Mouse (Mus musculus): ENCODE measurements around the gene Topors. TPM values are rescaled to one million over a fixed set of nuclear protein-coding genes. Genes with fewer than 3 reads are reported as not detected.

The Topors gene
- polyA plus RNA-seq, 1 experiment from 2014 or later = 43.2 TPM

DNA sequence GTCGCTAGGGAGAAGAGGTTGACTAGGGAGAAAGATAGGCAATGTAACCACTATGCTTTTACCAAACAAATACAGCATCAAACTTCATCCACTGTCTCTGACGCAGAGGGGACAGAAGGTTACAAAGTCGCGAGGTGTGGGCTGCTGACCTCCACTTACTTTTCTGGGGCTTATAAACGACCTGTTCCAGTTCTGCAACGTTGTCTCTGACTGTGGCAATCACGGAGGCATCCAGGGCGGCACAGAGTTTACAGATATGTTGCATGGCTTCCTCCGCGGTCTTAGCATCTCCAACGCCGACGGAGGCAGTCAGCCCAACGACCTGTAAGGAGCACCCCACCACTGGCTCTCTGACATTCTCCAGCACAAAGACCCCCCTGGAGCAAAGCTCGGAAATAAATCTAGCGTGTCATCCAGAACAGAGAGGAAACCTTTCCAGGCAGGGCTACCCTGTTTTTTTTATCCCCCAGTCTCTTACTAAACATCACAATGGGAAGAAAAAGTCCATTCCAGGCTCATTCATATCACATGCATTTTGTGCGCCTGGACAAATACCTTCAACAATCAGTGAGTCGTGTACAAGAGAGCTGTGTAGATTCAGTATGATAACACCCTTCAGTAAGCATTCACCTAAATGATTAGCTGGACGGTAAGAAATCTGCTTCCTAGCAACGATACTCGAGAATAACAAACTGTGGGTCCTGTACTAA lies 47.6 kb downstream of the Topors start:
- Histone ChIP-seq H3K4me3 (no peak overlapping the region), H3K4me2 (replicated peaks) (peak overlapping the region; percentile 21; the same call in 1 of the 2 replicates), H3K36me3 (no peaks in the 10 kb centered on the region), H3K27me3 (replicated peaks) (no peaks in the 10 kb centered on the region), H3K9ac (no peak overlapping the region), H3K4me1 (peaks cover 3% of the 10 kb centered on the region; the same call in 1 of the 2 replicates), H3K27ac (no peak overlapping the region), H3K9me3 (no peaks in the 10 kb centered on the region)
- WGBS = 40% methylated on average over 21 of the region's 21 CpGs
- ATAC-seq (ENCODE audit: low FRiP score, low read depth) = 0 out of 2 replicates have a peak, but pooled peaks have one; percentile 29

DNA sequence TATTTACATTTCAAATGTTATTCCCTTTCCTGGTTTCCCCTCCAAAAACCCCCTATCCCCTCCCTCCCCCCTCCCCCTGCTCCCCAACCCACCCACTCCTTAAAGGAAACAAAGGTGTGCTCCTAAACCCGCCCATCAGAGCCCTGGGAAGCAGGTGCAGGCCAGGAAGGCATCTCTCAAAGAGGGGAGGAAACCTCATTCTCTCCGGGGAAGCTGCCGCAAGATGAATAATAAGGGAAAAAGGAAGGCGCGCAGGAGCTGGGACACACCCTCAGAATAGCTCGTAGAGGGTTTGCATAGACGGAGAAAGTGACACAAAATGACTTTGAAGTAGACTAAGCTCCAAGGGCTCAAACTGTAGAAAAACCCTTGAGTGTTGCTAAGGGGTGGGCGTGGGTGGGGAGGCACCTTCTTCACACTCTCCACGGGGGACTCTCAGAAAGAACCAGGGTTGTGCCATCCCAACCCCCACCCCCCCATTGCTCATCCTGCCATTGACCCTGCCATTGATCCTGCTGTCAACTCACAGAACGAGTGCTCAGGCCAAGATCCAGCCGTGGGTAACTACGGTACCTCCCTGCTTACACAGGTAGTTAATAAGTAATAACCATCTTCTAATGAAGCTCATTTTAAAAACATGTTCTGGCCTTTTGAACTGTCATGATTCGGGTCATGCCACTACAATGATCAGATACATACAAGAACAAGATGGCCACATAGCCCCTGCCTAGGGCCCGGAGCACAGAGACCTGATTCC lies 48.5 kb downstream of the Topors start:
- H3K9me3 ChIP-seq = no peaks in the 10 kb centered on the region
- peaks cover 3% of the 10 kb centered on the region; the same call in 1 of the 2 replicates for H3K4me1 ChIP-seq
- H3K4me2 ChIP-seq (replicated peaks) = no peak overlapping the region
- no peaks in the 10 kb centered on the region for H3K36me3 ChIP-seq
- ATAC-seq (ENCODE audit: low FRiP score, low read depth) = no peak
- no peak overlapping the region for H3K4me3 ChIP-seq
- WGBS = 30% methylated on average over 14 of the region's 14 CpGs
- no peak overlapping the region for H3K27ac ChIP-seq
- no peak overlapping the region for H3K9ac ChIP-seq
- no peaks in the 10 kb centered on the region for H3K27me3 ChIP-seq (replicated peaks)

DNA sequence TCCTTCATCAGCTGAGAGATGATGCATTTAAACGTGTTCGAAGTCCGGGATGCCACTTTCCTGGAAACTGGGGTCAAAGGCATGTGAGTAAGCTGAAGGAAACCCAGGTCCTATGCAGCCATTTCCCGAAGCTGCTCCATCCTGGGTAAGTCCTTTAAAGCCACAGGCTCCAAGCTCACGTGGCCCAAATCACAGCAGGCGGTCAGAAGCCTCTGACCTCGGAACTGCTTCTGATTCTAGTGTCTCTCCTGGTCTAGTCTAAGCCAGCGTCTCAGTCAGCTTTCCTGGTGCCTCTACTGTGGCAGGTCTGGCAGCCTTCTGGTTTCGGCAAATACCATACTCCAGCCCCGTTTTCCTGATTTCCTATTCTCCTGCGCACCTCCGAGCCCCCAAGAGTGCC lies 49.2 kb downstream of the Topors start:
- Histone ChIP-seq H3K4me3 (no peak overlapping the region), H3K4me2 (replicated peaks) (peak overlapping the region; percentile 22; the same call in 1 of the 2 replicates), H3K27ac (no peak overlapping the region), H3K9me3 (no peaks in the 10 kb centered on the region), H3K4me1 (peaks cover 3% of the 10 kb centered on the region; the same call in 1 of the 2 replicates), H3K36me3 (no peaks in the 10 kb centered on the region), H3K9ac (no peak overlapping the region), H3K27me3 (replicated peaks) (no peaks in the 10 kb centered on the region)
- 22% methylated on average over 12 of the region's 12 CpGs for WGBS
- no peak for ATAC-seq (ENCODE audit: low FRiP score, low read depth)

DNA sequence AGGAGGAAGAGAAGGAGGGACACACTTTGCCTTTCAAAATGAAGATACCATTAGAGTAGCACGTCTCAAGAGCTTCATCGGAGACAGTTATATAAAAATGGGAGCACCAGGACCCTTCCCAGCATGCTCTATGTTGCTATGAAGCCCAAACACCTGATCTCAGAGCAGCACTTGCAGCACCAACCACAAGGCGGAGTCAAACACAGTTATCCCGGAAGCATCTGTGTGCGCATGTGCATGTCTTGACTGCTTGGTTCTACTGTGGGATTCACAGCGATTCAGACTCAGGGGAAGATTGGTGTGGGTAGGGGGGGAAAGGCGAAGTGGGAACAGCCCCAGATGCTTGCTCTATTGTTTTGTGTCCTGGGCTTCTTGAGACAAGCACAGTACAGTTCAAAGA lies 51.3 kb downstream of the Topors start:
- no peak overlapping the region for H3K4me2 ChIP-seq (replicated peaks)
- H3K4me3 ChIP-seq = no peak overlapping the region
- WGBS = 81% methylated on average over 7 of the region's 7 CpGs
- no peak overlapping the region for H3K27ac ChIP-seq
- no peaks in the 10 kb centered on the region for H3K36me3 ChIP-seq
- H3K27me3 ChIP-seq (replicated peaks) = no peaks in the 10 kb centered on the region
- no peak overlapping the region for H3K9ac ChIP-seq
- ATAC-seq (ENCODE audit: low FRiP score, low read depth) = no peak
- H3K4me1 ChIP-seq = peaks cover 3% of the 10 kb centered on the region; the same call in 1 of the 2 replicates
- no peaks in the 10 kb centered on the region for H3K9me3 ChIP-seq

DNA sequence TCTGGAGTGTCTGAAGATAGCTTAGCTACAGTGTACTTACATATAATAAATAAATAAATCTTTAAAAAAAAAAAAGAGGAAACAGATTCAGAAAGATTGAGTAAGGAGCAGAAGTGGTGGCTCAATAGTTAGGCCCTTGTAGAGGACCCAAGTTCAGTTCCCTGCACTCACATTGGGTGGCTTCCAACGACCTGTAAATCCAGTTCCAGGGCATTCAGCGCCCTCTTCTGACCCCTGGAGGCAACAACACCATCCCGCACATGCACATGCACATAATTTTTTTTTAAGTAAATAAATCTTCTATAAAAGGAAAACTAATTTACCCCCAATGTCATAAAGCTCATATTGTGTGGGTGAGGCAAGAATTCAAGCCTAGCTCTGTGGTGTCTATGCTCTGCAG lies 51.7 kb downstream of the Topors start:
- Histone ChIP-seq H3K4me3 (no peak overlapping the region), H3K27me3 (replicated peaks) (no peaks in the 10 kb centered on the region), H3K9me3 (no peaks in the 10 kb centered on the region), H3K4me2 (replicated peaks) (no peak overlapping the region), H3K4me1 (peaks cover 3% of the 10 kb centered on the region; the same call in 1 of the 2 replicates), H3K36me3 (no peaks in the 10 kb centered on the region), H3K27ac (no peak overlapping the region), H3K9ac (no peak overlapping the region)
- no peak for ATAC-seq (ENCODE audit: low FRiP score, low read depth)
- 55% methylated on average over 3 of the region's 3 CpGs for WGBS

DNA sequence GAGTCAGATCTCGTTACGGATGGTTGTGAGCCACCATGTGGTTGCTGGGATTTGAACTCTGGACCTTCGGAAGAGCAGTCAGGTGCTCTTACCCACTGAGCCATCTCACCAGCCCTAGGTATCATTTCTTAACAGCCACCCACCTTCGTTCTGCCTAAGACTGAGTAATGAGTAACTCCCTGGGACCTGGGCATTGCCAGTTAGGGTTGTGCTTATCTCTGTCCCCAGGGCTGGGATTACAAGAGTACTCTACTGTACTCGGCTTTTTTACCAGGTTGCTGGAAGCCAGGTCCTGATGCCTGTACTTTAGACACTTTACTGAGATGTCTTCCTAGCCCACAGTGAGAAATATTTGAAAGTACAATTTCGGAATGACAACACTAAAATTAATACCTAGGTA lies 57.5 kb downstream of the Topors start:
- H3K4me2 ChIP-seq (replicated peaks) = no peak overlapping the region
- H3K36me3 ChIP-seq = no peaks in the 10 kb centered on the region
- no peak overlapping the region for H3K27ac ChIP-seq
- no peaks in the 10 kb centered on the region for H3K9me3 ChIP-seq
- ATAC-seq (ENCODE audit: low FRiP score, low read depth) = no peak
- H3K4me3 ChIP-seq = no peak overlapping the region
- H3K27me3 ChIP-seq (replicated peaks) = no peaks in the 10 kb centered on the region
- no peak overlapping the region for H3K9ac ChIP-seq
- no peaks in the 10 kb centered on the region for H3K4me1 ChIP-seq
- WGBS = 90% methylated on average over 4 of the region's 6 CpGs

Other genes with a start within 250 kb of the Topors start
- gene Aco1, start 126.8 kb downstream of the Topors start, polyA plus RNA-seq (2016; fragmentation: Nextera tagmentation; extraction: Ambion mirVana) = 58.5 TPM in 2 replicates
- gene Ddx58, start 30.0 kb downstream of the Topors start, polyA plus RNA-seq (2016; fragmentation: Nextera tagmentation; extraction: Ambion mirVana) = 3.3 and 4.3 TPM in 2 replicates
- gene Smim27, start 271 bp downstream of the Topors start, polyA plus RNA-seq (2016; fragmentation: Nextera tagmentation; extraction: Ambion mirVana) = 23.0 and 24.0 TPM in 2 replicates
- gene Ndufb6, start 9.6 kb upstream of the Topors start, polyA plus RNA-seq (2016; fragmentation: Nextera tagmentation; extraction: Ambion mirVana) = 287 and 291 TPM in 2 replicates
- gene Tmem215, start 202.3 kb upstream of the Topors start, polyA plus RNA-seq (2016; fragmentation: Nextera tagmentation; extraction: Ambion mirVana) = 0.17 and 0.39 TPM in 2 replicates

Measured in neural tube, embryonic 12.5 days (tissue).